Mouse (Mus musculus) embryonic facial prominence, embryonic 15.5 days (tissue): ENCODE measurements around the gene Snx9. TPM values are rescaled to one million over a fixed set of nuclear protein-coding genes. Genes with fewer than 3 reads are reported as not detected.

Source experiments
- ATAC-seq: fragments of 200-750 bp; cut with Nextera tagmentation; 2 replicates; pipeline ENCODE4 v1.8.0; 2017; ENCODE audit warnings: low read depth, moderate TSS enrichment; ENCODE audit not compliant: insufficient number of reproducible peaks, low FRiP score, low TSS enrichment
- H3K27ac ChIP-seq: fragments of 300-500 bp; sonication (generic); replicated peaks from 2 replicates; pipeline ENCODE4 v1.5.1; 2015; ENCODE audit warnings: mild to moderate bottlenecking, inconsistent platforms
- H3K27me3 ChIP-seq: fragments of 300-500 bp; sonication (generic); 2 replicates; pipeline ENCODE4 v1.6.1; 2015; ENCODE audit warnings: inconsistent platforms
- H3K36me3 ChIP-seq: fragments of 300-500 bp; sonication (generic); 2 replicates; pipeline ENCODE4 v1.6.1; 2015; ENCODE audit warnings: mild to moderate bottlenecking, inconsistent platforms
- H3K4me1 ChIP-seq: fragments of 300-500 bp; sonication (generic); 2 replicates; pipeline ENCODE4 v1.6.1; 2015; ENCODE audit warnings: inconsistent platforms
- H3K4me2 ChIP-seq: fragments of 300-500 bp; sonication (generic); replicated peaks from 2 replicates; pipeline ENCODE4 v1.6.1; 2015; ENCODE audit warnings: mild to moderate bottlenecking, inconsistent platforms
- H3K4me3 ChIP-seq: fragments of 300-500 bp; sonication (generic); replicated peaks from 2 replicates; pipeline ENCODE4 v1.5.1; 2015; ENCODE audit warnings: mild to moderate bottlenecking, inconsistent platforms
- H3K9ac ChIP-seq: fragments of 300-500 bp; sonication (generic); 2 replicates; pipeline ENCODE4 v1.6.1; 2015; ENCODE audit warnings: inconsistent platforms
- H3K9me3 ChIP-seq: fragments of 300-500 bp; sonication (generic); replicated peaks from 2 replicates; pipeline ENCODE4 v1.6.1; 2016; ENCODE audit warnings: inconsistent platforms
- WGBS: fragments of 180-500 bp; shearing (Covaris S2); methylation state at CpG from one replicate; pipeline ENCODE4 v1.1.7; 2015; 5-methylcytosine and 5-hydroxymethylcytosine counted together
- polyA plus RNA-seq: library from polyadenylated mRNA; unstranded; fragments of >200 nt; fragmentation: Nextera tagmentation; extraction: Ambion mirVana; gene quantifications from 2 replicates; pipeline ENCODE4 v1.2.1, GENCODE M21; 2015

Snx9 gene
- polyA plus RNA-seq, 1 experiment from 2014 or later: 33.3 TPM

DNA sequence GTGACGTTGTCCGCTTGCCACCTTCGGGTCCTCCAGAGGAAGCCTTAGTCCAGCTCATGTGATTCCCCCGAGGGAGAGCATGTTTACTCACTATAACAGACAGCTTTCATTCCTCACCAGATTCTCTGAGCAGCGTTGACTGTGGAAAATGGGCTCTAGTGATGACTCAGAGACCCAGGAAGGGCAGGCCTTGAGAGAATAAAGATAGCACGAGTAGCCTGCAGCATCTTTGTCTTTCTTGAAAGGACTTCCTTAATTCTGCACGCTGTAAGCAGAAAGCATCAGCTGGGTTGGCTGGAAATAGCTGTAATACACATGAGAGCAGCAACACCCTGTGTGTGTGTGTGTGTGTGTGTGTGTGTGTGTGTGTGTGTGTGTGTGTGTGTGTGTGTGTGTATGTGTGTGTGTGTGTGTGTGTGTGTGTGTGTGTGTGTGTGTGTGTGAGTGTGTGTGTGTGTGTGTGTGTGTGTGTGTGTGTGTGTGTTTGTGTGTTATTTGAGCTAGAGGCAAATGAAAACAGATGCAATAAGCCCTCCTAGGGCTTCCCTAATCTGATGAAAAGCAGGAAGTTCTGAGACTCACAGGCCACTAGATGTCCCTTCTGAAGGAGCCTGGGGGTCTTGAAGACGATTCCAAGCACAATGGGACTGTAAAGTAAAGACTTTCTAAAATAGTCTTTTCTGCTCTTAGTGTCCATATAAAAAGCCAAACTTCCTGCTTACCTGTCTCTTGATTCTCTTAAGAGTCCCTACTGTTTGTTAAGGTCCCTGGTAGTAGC, 27.1 kb upstream of the Snx9 start:
- 27% methylated on average over 8 of the region's 8 CpGs for WGBS
- Histone ChIP-seq H3K9me3 (no peaks in the 10 kb centered on the region), H3K4me3 (no peak overlapping the region), H3K36me3 (no peaks in the 10 kb centered on the region), H3K4me2 (no peak overlapping the region), H3K27me3 (no peaks in the 10 kb centered on the region), H3K4me1 (peaks cover 9% of the 10 kb centered on the region), H3K9ac (no peak overlapping the region), H3K27ac (no peak overlapping the region)
- ATAC-seq: no peak

DNA sequence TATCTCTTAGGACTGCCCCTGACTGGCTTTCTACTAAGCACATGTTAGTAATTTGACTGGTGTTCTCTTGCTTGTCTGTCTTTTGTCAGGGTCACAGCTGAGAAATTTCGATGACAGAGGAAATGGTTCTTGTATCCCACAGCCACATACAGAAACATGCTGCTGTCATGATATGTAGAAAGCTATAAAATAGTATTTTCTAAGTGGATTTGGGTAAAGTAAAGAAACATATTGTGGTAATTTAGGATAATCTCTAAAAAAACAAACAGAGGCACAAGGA, 26.5 kb upstream of the Snx9 start:
- Histone ChIP-seq H3K27ac (no peak overlapping the region), H3K4me3 (no peak overlapping the region)
- WGBS: 21% methylated on average over 1 of the region's 1 CpGs

DNA sequence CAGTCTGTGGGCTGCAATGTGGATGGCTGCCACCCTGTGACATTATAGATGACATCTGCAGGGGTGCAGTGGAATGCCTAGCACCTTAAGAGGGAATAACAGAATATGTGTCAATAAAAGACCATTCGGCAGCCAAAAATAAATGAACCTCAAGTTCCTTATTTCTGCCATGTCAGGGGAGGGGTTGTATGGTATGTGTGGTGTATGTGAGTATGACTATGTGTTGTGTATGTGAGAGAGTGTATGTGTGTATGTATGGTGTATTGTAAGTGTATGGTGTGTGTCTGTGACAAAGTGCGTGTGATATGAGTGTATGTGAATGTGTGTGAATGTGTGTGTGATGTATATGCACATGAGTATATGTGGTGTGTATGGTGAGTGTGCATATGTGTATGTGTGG, 23.3 kb upstream of the Snx9 start:
- ATAC-seq: no peak
- no peak overlapping the region for H3K4me3 ChIP-seq
- H3K27me3 ChIP-seq: no peaks in the 10 kb centered on the region
- H3K4me2 ChIP-seq: no peak overlapping the region
- no peak overlapping the region for H3K27ac ChIP-seq
- H3K9ac ChIP-seq: no peak overlapping the region
- WGBS: 95% methylated on average over 2 of the region's 2 CpGs
- peaks cover 22% of the 10 kb centered on the region for H3K4me1 ChIP-seq
- no peaks in the 10 kb centered on the region for H3K36me3 ChIP-seq
- no peaks in the 10 kb centered on the region for H3K9me3 ChIP-seq

More for the DNA sequence above, 26.5 kb upstream of the Snx9 start:
- Histone ChIP-seq H3K4me1 (peaks cover 14% of the 10 kb centered on the region), H3K36me3 (no peaks in the 10 kb centered on the region), H3K27me3 (no peaks in the 10 kb centered on the region), H3K9ac (no peak overlapping the region), H3K9me3 (no peaks in the 10 kb centered on the region), H3K4me2 (no peak overlapping the region)
- ATAC-seq: no peak

DNA sequence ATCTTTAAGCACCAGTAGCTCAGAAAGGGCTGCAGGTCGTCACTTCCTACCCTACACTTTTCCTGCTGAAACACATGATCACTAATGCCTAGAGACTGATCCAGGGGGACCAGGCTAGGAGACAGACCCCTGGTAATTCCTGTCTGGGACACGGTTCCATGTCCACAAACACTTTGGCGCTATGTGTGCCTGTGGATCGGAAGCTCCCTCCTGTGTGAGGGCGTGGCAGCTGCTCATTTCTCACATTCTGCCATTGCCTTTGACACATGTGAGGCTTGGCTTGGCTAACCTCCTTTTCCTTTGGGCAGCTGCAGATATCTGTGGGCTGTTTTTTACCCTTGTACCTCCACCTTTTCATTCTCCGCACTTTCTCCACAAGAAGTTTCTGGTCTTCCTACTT, 22.0 kb upstream of the Snx9 start:
- no peak for ATAC-seq
- no peak overlapping the region for H3K4me2 ChIP-seq
- 51% methylated on average over 6 of the region's 6 CpGs for WGBS

DNA sequence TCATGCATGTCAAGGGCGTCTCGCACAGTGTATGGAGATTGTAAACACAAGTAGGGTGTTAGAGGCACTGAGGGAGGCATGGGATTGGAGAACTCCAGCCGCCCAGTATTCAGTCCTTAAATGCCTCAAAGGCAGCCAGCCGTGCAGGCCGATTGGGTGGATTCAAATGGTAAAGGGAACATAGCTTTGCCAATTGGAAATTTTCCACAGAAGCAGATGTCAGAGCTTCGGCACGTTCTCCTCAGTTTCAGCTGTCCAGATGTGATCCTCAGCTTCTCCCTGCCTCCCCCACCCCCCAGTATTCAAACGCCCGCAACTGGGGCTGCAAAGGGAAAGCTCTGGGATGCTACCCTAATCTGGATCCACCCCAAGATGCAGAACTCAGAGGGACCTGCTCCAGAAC, 21.3 kb upstream of the Snx9 start:
- peaks cover 18% of the 10 kb centered on the region for H3K4me1 ChIP-seq
- H3K36me3 ChIP-seq: no peaks in the 10 kb centered on the region
- WGBS: 16% methylated on average over 9 of the region's 9 CpGs
- ATAC-seq: peak; percentile 79
- H3K9ac ChIP-seq: no peak overlapping the region
- H3K27ac ChIP-seq: 0 out of 2 replicates have a peak overlapping the region, but pooled peaks have one; percentile 29
- no peak overlapping the region for H3K4me3 ChIP-seq
- peak overlapping the region; percentile 19; the same call in 1 of the 2 replicates for H3K4me2 ChIP-seq
- no peaks in the 10 kb centered on the region for H3K9me3 ChIP-seq
- no peaks in the 10 kb centered on the region for H3K27me3 ChIP-seq

More for the DNA sequence above, 22.0 kb upstream of the Snx9 start:
- H3K4me1 ChIP-seq: peaks cover 22% of the 10 kb centered on the region
- no peaks in the 10 kb centered on the region for H3K36me3 ChIP-seq
- no peak overlapping the region for H3K4me3 ChIP-seq
- no peaks in the 10 kb centered on the region for H3K27me3 ChIP-seq
- H3K9ac ChIP-seq: no peak overlapping the region
- H3K27ac ChIP-seq: no peak overlapping the region
- H3K9me3 ChIP-seq: no peaks in the 10 kb centered on the region

DNA sequence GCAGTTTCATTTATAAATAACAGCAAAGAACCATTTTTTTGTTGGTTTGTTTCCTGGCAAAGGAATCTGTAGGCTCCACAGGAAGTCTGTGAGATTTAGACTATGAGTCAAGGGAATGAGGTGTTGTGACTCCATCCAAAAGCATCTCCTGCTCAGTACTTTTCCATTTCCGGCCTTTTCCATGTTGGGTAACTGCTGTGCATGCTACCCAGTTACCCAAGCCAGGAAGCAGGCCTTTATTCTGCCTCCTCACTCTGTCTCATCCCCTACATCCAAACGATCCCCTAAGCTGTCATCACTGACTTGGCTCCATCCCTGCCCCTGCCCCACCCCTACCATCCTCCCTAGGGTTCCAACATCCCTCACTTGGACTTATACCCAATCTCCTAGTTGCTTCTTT, 18.6 kb upstream of the Snx9 start:
- 65% methylated on average over 2 of the region's 2 CpGs for WGBS
- Histone ChIP-seq H3K27ac (no peak overlapping the region), H3K36me3 (no peaks in the 10 kb centered on the region), H3K4me1 (peaks cover 15% of the 10 kb centered on the region), H3K9me3 (no peaks in the 10 kb centered on the region), H3K27me3 (no peaks in the 10 kb centered on the region), H3K9ac (no peak overlapping the region), H3K4me2 (no peak overlapping the region), H3K4me3 (no peak overlapping the region)
- ATAC-seq: no peak

DNA sequence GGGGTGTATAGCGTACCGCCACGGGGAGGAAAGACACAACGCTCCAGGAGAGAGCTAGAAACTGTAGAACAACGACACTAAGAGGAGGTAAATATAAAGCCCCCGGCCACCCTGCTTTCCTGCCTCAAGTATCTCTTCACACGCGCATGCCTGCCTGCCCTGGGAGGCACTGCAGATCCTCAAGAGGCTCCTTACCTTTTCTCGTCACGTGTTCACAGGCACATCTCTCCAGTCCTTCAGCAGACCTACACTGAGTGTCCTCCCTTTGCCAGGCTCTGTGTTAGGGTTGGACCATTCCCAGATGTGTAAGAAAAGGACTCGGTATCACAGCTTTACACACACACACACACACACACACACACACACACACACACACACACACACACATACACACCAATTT, 18.1 kb upstream of the Snx9 start:
- Histone ChIP-seq H3K4me3 (no peak overlapping the region), H3K27ac (no peak overlapping the region), H3K36me3 (no peaks in the 10 kb centered on the region), H3K9me3 (no peaks in the 10 kb centered on the region), H3K4me2 (no peak overlapping the region), H3K4me1 (peaks cover 15% of the 10 kb centered on the region), H3K27me3 (no peaks in the 10 kb centered on the region), H3K9ac (no peak overlapping the region)
- no peak for ATAC-seq
- WGBS: 90% methylated on average over 11 of the region's 11 CpGs

DNA sequence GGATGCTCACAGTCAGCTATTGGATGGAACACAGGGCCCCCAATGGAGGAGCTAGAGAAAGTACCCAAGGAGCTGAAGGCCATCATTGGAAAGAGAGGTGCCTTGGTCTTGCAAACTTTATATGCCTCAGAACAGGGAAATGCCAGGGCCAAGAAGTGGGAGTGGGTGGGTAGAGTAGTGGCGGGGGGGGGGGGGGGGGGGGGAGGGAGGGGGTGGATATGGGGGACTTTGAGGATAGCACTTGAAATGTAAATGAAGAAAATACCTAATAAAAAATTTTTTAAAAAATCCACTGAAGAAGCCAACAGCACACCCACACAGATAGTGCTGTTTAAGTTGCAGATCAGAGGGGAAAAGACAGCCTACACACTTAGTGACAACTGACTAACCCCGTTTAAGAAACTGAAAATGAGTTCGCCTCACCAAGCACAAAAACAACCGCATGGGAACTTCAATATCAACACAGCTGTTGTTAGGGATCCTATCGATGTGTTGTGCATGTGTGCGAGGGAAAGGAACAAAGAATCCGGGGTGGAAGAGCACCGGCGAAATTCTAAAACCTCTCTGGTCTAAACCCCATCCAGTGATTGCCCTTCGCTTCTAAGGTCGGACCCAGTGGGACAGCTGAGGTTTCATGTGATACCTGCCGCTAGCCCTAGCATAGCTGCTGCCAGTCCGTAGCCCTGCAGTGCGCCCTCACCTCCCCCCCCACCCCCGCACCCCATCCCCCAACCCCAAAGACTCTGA, 13.1 kb upstream of the Snx9 start:
- H3K4me1 ChIP-seq: peaks cover 9% of the 10 kb centered on the region; the same call in 1 of the 2 replicates
- ATAC-seq: 0 out of 2 replicates have a peak, but pooled peaks have one; percentile 4
- peak overlapping the region; percentile 34 for H3K4me2 ChIP-seq
- H3K4me3 ChIP-seq: peak overlapping the region; percentile 12
- H3K36me3 ChIP-seq: no peaks in the 10 kb centered on the region
- 9% methylated on average over 14 of the region's 15 CpGs for WGBS
- H3K27me3 ChIP-seq: no peaks in the 10 kb centered on the region
- H3K9me3 ChIP-seq: no peaks in the 10 kb centered on the region
- H3K27ac ChIP-seq: no peak overlapping the region
- H3K9ac ChIP-seq: no peak overlapping the region

DNA sequence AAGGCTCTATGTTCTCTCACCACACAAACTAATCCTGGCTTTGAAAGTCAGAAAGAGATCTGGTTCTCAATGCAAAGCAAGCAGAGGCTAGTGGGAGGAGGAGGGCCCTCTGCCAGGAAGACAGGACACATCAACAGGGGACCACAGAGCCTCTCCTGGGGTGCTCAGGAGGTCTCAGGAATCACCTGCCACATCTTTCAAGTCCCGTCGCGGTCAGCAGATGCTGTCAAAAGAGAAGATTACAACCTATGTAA, 12.6 kb upstream of the Snx9 start:
- no peak for ATAC-seq
- H3K4me1 ChIP-seq: peaks cover 9% of the 10 kb centered on the region; the same call in 1 of the 2 replicates
- H3K27me3 ChIP-seq: no peaks in the 10 kb centered on the region
- peak overlapping the region; percentile 12; the same call in 1 of the 2 replicates for H3K4me3 ChIP-seq
- H3K36me3 ChIP-seq: no peaks in the 10 kb centered on the region
- no peak overlapping the region for H3K27ac ChIP-seq
- 6% methylated on average over 3 of the region's 3 CpGs for WGBS
- H3K4me2 ChIP-seq: peak overlapping the region; percentile 34
- H3K9me3 ChIP-seq: no peaks in the 10 kb centered on the region
- no peak overlapping the region for H3K9ac ChIP-seq

DNA sequence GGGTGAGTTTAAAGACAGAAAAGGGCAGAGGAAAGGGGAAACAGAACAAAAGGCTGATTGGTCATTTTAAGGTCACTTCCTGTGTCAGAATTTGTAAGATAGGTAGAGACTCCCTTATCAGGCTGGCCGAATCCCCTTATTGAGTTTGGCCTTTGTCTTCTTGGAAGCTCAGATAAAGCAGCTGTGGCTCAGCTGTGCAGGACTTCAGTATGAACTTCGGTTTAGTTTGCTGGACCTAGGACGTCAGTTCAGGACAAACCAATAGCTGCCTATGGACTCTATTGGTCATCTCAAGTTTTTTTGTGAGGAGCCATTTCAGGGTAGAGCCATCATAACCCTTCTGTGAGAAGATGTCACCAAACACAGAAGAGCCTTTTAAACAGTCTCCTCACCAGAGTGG, 12.2 kb upstream of the Snx9 start:
- no peak overlapping the region for H3K4me2 ChIP-seq
- H3K27ac ChIP-seq: no peak overlapping the region
- ATAC-seq: no peak
- no peak overlapping the region for H3K9ac ChIP-seq
- no peaks in the 10 kb centered on the region for H3K36me3 ChIP-seq
- H3K27me3 ChIP-seq: no peaks in the 10 kb centered on the region
- peaks cover 9% of the 10 kb centered on the region; the same call in 1 of the 2 replicates for H3K4me1 ChIP-seq
- no peak overlapping the region for H3K4me3 ChIP-seq
- H3K9me3 ChIP-seq: no peaks in the 10 kb centered on the region
- 71% methylated on average over 3 of the region's 3 CpGs for WGBS

DNA sequence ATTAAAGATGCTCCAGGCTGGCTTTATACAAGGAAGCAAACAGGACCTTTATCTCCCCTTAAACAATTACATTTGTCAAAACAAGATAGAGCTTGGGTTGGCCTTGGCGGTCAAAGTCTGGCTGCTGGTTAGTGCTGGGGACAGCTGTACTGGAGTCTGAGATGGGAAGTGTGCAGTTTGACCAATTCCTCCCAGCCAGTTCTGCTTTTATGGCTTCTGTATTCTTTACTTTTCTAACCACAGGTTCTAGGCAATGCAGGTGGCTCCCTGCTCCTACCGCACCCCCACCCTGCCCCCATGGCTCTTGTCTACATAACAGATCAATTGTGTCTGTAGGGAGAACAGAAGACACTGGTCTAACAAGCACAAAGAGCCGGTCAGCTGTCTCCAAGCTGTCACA, 11.2 kb upstream of the Snx9 start:
- H3K4me1 ChIP-seq: peaks cover 9% of the 10 kb centered on the region; the same call in 1 of the 2 replicates
- 83% methylated on average over 3 of the region's 3 CpGs for WGBS
- no peaks in the 10 kb centered on the region for H3K27me3 ChIP-seq
- no peak overlapping the region for H3K4me2 ChIP-seq
- H3K9me3 ChIP-seq: no peaks in the 10 kb centered on the region
- no peak overlapping the region for H3K9ac ChIP-seq
- no peak overlapping the region for H3K27ac ChIP-seq
- H3K4me3 ChIP-seq: no peak overlapping the region
- ATAC-seq: no peak
- H3K36me3 ChIP-seq: no peaks in the 10 kb centered on the region

DNA sequence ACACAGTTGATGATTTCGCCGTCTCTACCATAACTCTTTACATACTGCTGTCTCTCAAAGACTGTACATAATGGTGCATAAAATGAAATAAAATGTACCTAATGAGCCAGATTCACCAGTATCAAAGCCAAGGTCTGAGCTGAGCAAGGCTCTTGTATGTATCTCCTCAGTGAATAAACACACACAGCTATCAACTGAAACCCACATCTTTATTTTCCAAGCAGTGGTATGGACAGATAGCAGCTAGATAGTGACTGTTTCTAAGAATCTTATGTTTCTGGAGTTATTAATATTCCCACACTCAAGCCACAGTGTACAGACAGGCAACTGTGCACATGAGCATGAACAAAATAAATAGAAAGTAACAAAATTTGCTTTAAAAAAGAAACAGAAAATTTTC, 10.7 kb upstream of the Snx9 start:
- peaks cover 9% of the 10 kb centered on the region; the same call in 1 of the 2 replicates for H3K4me1 ChIP-seq
- no peak overlapping the region for H3K4me2 ChIP-seq
- no peak overlapping the region for H3K27ac ChIP-seq
- no peak for ATAC-seq
- H3K9ac ChIP-seq: no peak overlapping the region
- no peaks in the 10 kb centered on the region for H3K36me3 ChIP-seq
- H3K27me3 ChIP-seq: no peaks in the 10 kb centered on the region
- H3K4me3 ChIP-seq: no peak overlapping the region
- WGBS: 86% methylated on average over 2 of the region's 2 CpGs
- no peaks in the 10 kb centered on the region for H3K9me3 ChIP-seq
